Mouse (Mus musculus) stomach, embryonic 14.5 days (tissue): ENCODE data around the gene Catip. TPM values are rescaled to one million over a fixed set of nuclear protein-coding genes. Genes with fewer than 3 reads are reported as not detected.
"Not testable (repeated sequence)": the region's sequence is repeated elsewhere in the genome, so short reads cannot be mapped to it uniquely, and the experiment has no call there.

Experiments used
- ATAC-seq: fragments of 200-750 bp; cut with Nextera tagmentation; 2 replicates; pipeline ENCODE4 v1.8.0; 2017; ENCODE audit warnings: low read depth, moderate TSS enrichment; ENCODE audit not compliant: insufficient number of reproducible peaks, insufficient read depth, low FRiP score
- H3K27ac ChIP-seq: fragments of 300-500 bp; sonication (generic); 2 replicates; pipeline ENCODE4 v1.5.1; 2014; ENCODE audit warnings: mild to moderate bottlenecking, low read length, moderate library complexity, mixed read lengths
- H3K27me3 ChIP-seq: fragments of 300-500 bp; sonication (generic); 2 replicates; pipeline ENCODE4 v1.6.1; 2014; ENCODE audit warnings: low read length, control low read depth, mixed read lengths; ENCODE audit not compliant: control insufficient read depth, insufficient read depth
- H3K36me3 ChIP-seq: fragments of 300-500 bp; sonication (generic); 2 replicates; pipeline ENCODE4 v1.6.1; 2014; ENCODE audit warnings: mild to moderate bottlenecking, control low read depth, low read length, moderate library complexity, mixed read lengths; ENCODE audit not compliant: control insufficient read depth, insufficient read depth
- H3K4me1 ChIP-seq: fragments of 300-500 bp; sonication (generic); 2 replicates; pipeline ENCODE4 v1.6.1; 2014; ENCODE audit warnings: low read length, control low read depth, mixed read lengths; ENCODE audit not compliant: control insufficient read depth, insufficient read depth
- H3K4me2 ChIP-seq: fragments of 300-500 bp; sonication (generic); replicated peaks from 2 replicates; pipeline ENCODE4 v1.6.1; 2014; ENCODE audit warnings: low read depth, low read length, control low read depth
- H3K4me3 ChIP-seq: fragments of 300-500 bp; sonication (generic); 2 replicates; pipeline ENCODE4 v1.5.1; 2014; ENCODE audit warnings: low read depth, low read length, control low read depth
- H3K9ac ChIP-seq: fragments of 300-500 bp; sonication (generic); replicated peaks from 2 replicates; pipeline ENCODE4 v1.6.1; 2014; ENCODE audit warnings: low read depth, mild to moderate bottlenecking, control low read depth, low read length, moderate library complexity, mixed read lengths
- H3K9me3 ChIP-seq: fragments of 300-500 bp; sonication (generic); 2 replicates; pipeline ENCODE4 v1.6.1; 2016; ENCODE audit warnings: low read depth, low read length, control low read depth; ENCODE audit not compliant: control insufficient read depth
- WGBS: fragments of 180-500 bp; shearing (Covaris S2); extraction: QIAGEN DNeasy Blood & Tissue Kit; methylation state at CpG from one replicate; pipeline ENCODE4 v1.1.7; 2014; 5-methylcytosine and 5-hydroxymethylcytosine counted together
- polyA plus RNA-seq: library from polyadenylated mRNA; unstranded; fragments of >200 nt; fragmentation: Nextera tagmentation; extraction: Ambion mirVana; gene quantifications from 2 replicates; pipeline ENCODE4 v1.2.1, GENCODE M21; 2014

The Catip gene
- polyA plus RNA-seq, 1 experiment from 2014 or later, result 0.69 TPM

DNA sequence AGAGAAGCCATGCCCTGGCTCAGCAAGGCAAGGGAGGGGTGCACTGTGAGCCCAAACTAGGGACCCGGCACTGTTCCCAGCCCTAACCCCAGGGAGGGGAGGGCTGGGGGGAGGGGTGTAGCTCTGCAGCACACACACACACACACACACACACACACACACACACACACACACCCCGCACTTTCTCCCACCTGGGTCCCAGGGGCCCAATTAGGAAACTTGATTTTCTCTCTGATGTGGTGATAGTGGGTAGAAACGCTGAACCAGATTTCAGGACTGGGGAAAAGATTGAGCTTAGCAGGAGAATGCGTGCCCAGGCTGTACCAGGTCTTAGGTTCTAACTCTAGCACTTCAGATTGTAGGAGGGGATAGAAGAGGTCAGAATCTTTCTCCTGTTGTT is 23.3 kb upstream of the Catip start:
- Histone ChIP-seq H3K9ac (no peak overlapping the region), H3K9me3 (no peaks in the 10 kb centered on the region), H3K4me3 (no peak overlapping the region), H3K27me3 (no peaks in the 10 kb centered on the region), H3K4me1 (peaks cover 2% of the 10 kb centered on the region; the same call in 1 of the 2 replicates), H3K4me2 (no peak overlapping the region), H3K27ac (no peak overlapping the region), H3K36me3 (no peaks in the 10 kb centered on the region)
- WGBS, result 79% methylated on average over 4 of the region's 4 CpGs
- ATAC-seq, result no peak

DNA sequence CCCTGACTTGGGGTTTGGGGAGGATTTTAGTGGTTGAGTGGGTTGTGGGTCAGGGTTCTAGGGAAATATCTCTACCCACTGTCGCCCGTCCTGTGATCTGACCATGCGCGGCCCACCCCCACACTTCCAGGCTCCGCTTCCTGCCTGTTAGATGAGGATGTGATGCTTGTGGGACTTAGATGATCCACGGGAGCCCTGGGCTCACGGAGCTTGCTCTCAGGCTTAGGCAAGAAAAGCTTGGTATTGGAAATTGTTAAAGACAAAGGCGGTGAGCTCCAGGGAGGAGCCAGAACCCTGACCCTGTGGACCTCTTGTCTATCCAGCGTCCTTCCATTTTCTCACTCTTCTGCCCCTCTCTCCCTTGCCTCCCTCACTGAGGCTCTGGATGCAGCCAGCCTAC is 22.0 kb upstream of the Catip start:
- Histone ChIP-seq H3K27ac (no peak overlapping the region), H3K4me2 (no peak overlapping the region), H3K9ac (no peak overlapping the region), H3K9me3 (no peaks in the 10 kb centered on the region), H3K27me3 (no peaks in the 10 kb centered on the region), H3K36me3 (no peaks in the 10 kb centered on the region), H3K4me1 (no peaks in the 10 kb centered on the region), H3K4me3 (no peak overlapping the region)
- no peak for ATAC-seq
- whole genome bisulfite sequencing, result 86% methylated on average over 9 of the region's 9 CpGs

DNA sequence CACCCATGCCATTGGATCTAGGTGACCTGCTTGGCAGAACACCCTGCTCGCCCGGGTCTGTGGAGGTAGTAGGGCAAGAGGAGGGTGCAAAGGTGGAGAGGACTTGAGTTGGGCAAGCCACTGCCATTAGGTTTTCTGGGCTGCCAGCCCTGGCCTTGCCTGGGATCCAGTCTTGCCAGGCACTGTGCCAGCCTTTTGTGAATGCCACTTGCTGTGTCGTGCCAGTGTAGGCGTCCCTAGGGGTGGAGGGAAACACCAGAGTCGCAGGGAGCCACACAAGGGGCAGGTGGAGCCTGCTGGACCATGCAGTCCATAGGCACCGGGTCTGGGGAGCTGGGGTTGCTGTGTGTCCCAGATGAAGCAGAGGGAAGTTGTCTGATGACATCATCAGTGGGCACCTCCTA is 21.5 kb upstream of the Catip start:
- Histone ChIP-seq H3K4me1 (no peaks in the 10 kb centered on the region), H3K4me3 (no peak overlapping the region), H3K9ac (no peak overlapping the region), H3K27me3 (no peaks in the 10 kb centered on the region), H3K36me3 (no peaks in the 10 kb centered on the region), H3K27ac (no peak overlapping the region), H3K9me3 (no peaks in the 10 kb centered on the region), H3K4me2 (no peak overlapping the region)
- no peak for ATAC-seq
- 92% methylated on average over 6 of the region's 6 CpGs for WGBS

DNA sequence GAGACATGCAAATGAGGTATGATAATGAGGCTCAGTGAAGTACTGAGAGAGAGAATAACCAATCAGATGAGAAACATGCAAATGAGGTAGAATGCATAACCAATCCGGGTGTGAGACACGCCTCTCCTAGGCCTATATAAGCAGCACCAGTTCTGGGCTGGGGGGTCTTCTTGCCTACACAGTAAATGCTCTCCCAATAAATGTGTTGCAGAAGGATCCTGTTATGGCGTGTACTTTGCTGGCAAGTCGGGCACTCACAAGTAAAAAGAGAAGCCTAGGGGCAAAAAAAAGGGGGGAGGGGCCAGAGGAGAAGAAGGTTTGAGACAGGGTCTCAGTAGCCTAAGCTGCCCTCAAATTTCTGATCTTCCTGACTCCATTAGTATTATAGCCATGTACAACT is 20.9 kb upstream of the Catip start:
- not testable (repeated sequence) for ATAC-seq, H3K27ac ChIP-seq, H3K36me3 ChIP-seq, H3K4me3 ChIP-seq, H3K9ac ChIP-seq, H3K4me1 ChIP-seq, H3K4me2 ChIP-seq, H3K9me3 ChIP-seq, H3K27me3 ChIP-seq
- WGBS, result 96% methylated on average over 4 of the region's 4 CpGs

DNA sequence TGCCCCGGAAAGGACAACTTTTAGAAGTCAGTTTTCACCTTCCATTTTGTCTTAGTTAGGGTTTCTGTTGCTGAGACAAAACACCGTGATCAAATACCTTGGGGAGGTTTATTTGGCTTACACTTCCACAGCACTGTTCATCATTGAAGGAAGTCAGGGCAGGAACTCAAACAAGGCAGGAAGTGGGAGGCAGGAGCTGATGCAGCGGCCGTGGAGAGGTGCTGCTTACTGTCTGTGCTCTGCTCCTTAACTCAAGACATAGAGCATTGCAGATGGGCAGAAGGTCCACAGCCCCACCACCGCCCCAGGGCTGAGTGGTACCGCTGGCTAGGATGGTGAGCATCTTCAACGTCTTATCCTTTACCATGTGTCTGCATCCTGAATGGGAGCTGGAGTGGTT is 20.0 kb upstream of the Catip start:
- H3K9ac ChIP-seq, result no peak overlapping the region
- H3K9me3 ChIP-seq, result no peaks in the 10 kb centered on the region
- WGBS, result 84% methylated on average over 7 of the region's 7 CpGs
- H3K27me3 ChIP-seq, result no peaks in the 10 kb centered on the region
- H3K4me2 ChIP-seq, result no peak overlapping the region
- ATAC-seq, result no peak
- no peaks in the 10 kb centered on the region for H3K4me1 ChIP-seq
- no peak overlapping the region for H3K27ac ChIP-seq
- no peaks in the 10 kb centered on the region for H3K36me3 ChIP-seq
- no peak overlapping the region for H3K4me3 ChIP-seq

DNA sequence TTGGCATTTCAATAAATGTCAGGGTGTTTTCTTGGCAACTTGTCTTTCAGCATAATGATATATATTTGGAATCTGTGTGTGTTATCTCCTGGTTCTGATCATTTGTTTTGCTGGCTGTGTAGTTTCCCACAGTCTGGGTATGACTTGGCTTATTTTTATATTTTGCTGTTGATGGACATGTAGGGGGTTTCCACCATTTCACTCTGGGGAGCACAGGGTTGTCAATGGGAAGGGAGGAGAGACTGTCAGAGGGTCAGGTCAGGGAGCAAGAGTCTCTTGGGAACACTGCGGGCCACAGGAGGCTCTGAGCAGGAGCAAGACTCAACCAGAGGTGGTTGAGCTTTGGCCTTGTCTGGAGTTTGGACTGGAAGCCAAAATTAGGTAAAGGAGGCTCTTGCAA is 19.6 kb upstream of the Catip start:
- 96% methylated on average over 1 of the region's 1 CpGs for WGBS
- H3K27ac ChIP-seq, result no peak overlapping the region
- no peak for ATAC-seq

DNA sequence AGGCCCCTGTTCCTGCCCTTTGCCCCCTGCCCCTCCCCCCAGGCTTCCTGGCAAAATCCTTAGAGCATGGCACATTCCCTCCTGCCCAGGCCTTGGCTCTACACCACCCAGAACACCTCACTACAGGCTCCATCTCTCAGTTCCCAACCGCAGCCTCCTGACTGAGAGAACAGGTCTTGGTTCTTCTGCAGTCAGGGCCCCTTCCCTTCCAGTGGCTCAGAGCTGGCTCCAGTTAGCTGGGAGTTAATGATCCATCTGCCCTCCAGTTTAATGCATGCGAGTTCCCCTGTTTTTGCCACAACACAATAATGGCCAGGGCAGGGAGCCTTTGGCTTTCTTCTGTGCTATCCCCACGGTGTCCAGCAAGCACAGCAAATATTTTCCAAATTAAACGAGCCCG is 18.7 kb upstream of the Catip start:
- no peak for ATAC-seq
- no peaks in the 10 kb centered on the region for H3K27me3 ChIP-seq
- no peak overlapping the region for H3K4me2 ChIP-seq
- H3K27ac ChIP-seq, result no peak overlapping the region
- WGBS, result 77% methylated on average over 5 of the region's 5 CpGs
- no peaks in the 10 kb centered on the region for H3K4me1 ChIP-seq
- H3K4me3 ChIP-seq, result no peak overlapping the region
- H3K9ac ChIP-seq, result no peak overlapping the region
- no peaks in the 10 kb centered on the region for H3K9me3 ChIP-seq
- H3K36me3 ChIP-seq, result no peaks in the 10 kb centered on the region

More for the DNA sequence above, 19.6 kb upstream of the Catip start:
- H3K4me1 ChIP-seq, result no peaks in the 10 kb centered on the region
- no peaks in the 10 kb centered on the region for H3K27me3 ChIP-seq
- H3K36me3 ChIP-seq, result no peaks in the 10 kb centered on the region
- no peak overlapping the region for H3K4me2 ChIP-seq
- no peak overlapping the region for H3K4me3 ChIP-seq
- H3K9me3 ChIP-seq, result no peaks in the 10 kb centered on the region
- H3K9ac ChIP-seq, result no peak overlapping the region

DNA sequence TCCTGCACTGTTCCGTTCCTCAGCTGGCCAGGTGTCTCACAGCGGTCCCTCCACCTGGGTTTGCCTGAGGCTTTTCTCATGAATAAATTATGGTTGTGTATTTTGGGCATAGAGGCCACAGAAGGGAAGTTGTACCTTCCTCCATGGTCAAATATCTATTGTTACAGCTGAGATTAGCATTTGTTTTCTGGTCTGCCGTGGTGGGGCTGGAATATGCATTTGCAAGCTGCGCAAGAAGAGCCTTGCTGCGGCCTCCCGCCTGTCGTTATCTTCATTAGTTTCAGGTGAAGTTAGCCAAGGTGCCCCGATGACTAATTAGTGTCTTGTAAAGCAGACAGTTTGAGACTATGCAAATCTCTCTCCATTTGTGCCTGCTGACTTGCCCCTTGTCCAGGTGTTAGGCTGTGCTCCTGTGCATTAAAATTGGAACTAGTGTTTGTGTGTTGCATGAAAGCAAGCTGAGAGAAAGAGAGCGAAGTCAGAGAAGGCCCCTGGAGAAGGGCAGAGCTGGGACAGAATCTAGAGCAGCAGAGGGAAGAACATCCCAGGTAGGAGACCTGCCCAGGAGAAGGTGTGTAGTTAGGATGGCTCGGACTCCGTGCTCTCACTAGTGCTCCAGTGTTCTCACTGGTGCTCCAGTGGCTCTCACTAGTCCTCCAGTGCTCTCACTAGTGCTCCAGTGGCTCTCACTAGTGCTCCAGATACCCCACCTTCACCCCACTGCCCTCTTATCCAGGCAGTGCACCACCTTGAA is 17.6 kb upstream of the Catip start:
- Histone ChIP-seq H3K27me3 (no peaks in the 10 kb centered on the region), H3K9ac (no peak overlapping the region), H3K4me3 (no peak overlapping the region), H3K4me2 (no peak overlapping the region), H3K4me1 (no peaks in the 10 kb centered on the region), H3K36me3 (peaks cover 2% of the 10 kb centered on the region; the same call in 1 of the 2 replicates), H3K9me3 (no peaks in the 10 kb centered on the region), H3K27ac (no peak overlapping the region)
- ATAC-seq, result no peak
- 87% methylated on average over 11 of the region's 11 CpGs for WGBS
